Mouse (Mus musculus): Measurements from ENCODE around the gene Gm21992. TPM values are rescaled to one million over a fixed set of nuclear protein-coding genes. Genes with fewer than 3 reads are reported as not detected.

Gene Gm21992
- polyA plus RNA-seq, 2 experiments = 9.5 to 10.7 TPM

DNA sequence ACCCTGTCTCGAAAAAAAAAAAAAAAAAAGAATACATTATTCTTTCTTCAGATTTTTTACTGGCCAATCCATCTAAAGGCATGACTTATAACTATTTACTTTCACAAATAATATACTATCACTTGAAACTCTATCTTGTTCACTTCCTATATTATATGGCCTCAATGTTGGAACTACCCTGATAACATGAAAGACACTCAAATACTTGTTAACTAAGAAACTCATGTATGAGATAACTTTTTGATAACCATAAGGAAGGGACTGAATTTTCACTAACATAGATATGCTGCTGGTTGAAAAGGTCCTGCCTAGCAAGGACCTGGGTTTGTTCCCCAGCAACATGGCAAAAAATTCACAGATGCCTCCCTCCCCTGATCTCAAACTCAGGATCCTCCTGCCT is 15.5 kb downstream of the Gm21992 start:
- H3K4me1 ChIP-seq (replicated peaks; ENCODE audit: control insufficient read depth in 2 of 2, insufficient read depth in 2 of 2, low read length in 1 of 2) = peaks cover 22 to 26% of the 10 kb centered on the region in 2 experiments

DNA sequence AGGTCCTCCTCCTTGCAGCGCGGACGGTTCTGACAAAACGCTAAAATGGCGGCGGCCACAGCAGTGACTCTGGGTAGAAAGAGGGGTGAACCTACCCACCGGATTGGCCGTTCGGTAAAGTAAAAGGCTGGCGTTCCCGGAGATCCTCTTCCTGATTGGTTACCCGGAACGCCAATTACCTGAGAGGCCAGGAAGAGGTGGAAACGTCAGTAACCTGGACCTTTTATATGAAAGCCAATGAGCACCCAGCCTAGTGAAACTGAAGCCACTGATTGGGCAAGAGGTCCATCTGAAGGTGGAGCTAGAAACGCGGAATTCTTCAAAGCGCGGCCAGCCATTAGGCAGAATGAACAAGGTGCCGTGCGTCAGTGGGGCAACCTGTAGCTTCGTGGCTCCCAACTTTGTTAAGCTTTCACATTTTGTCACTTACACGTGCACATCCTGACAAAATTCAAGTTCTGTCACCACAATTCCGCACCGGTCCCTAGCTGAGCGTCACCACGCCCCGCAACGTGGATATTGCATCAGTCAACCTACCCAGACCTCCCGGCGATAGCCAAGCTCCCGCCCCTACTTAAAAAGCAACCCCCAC is 17.5 kb downstream of the Gm21992 start, which contains the start of gene Rbm4:
Gene Rbm4 (minus strand): TSS at position 71 of the 592 bp plus-strand sequence.
- H3K4me3 ChIP-seq (ENCODE audit: insufficient read depth in 1 of 2, low read depth in 2 of 2, low read length in 2 of 2) = peak within 1 kb of the TSS; percentile 95 to 98
- no peaks in the 10 kb centered on the region for H3K9me3 ChIP-seq (ENCODE audit: control insufficient read depth, low read length)
- no peak; the same call in 1 of the 2 replicates for TF ChIP-seq EP300 (IDR thresholded peaks at IDR 0.05; ENCODE audit: low read depth)
- TF ChIP-seq CTCF (IDR thresholded peaks at IDR 0.05; ENCODE audit: low read depth) = no peak
- peaks cover 26 to 29% of the 10 kb centered on the region in 2 experiments for H3K4me1 ChIP-seq (replicated peaks; ENCODE audit: control insufficient read depth in 2 of 2, insufficient read depth in 2 of 2, low read length in 1 of 2)
- no peaks in the 10 kb centered on the region for H3K27me3 ChIP-seq (ENCODE audit: control insufficient read depth, insufficient read depth, low read length)
- peak within 1 kb of the TSS; percentile 96 for H3K4me2 ChIP-seq (ENCODE audit: low read depth)
- H3K27ac ChIP-seq = peak within 1 kb of the TSS; percentile 85
- ATAC-seq (ENCODE audit: insufficient read depth) (peak; percentile 96), DNase-seq (ENCODE audit: low read depth in 3 of 3, low spot score in 3 of 3) (peak; percentile 100)
- peaks cover 41% of the 10 kb centered on the region for H3K36me3 ChIP-seq (replicated peaks; ENCODE audit: control insufficient read depth, insufficient read depth, low read depth)
- under 1% methylated on average over 31 of the region's 31 CpGs for WGBS (ENCODE audit: insufficient replicate concordance)
- peak within 1 kb of the TSS; percentile 91 for H3K9ac ChIP-seq (replicated peaks)

More for the DNA sequence above, 15.5 kb downstream of the Gm21992 start:
- H3K27me3 ChIP-seq (ENCODE audit: control insufficient read depth, insufficient read depth, low read length) = no peaks in the 10 kb centered on the region
- H3K36me3 ChIP-seq (replicated peaks; ENCODE audit: control insufficient read depth, insufficient read depth, low read depth) = peaks cover 37% of the 10 kb centered on the region
- TF ChIP-seq EP300 (IDR thresholded peaks at IDR 0.05; ENCODE audit: low read depth) (no peak), CTCF (IDR thresholded peaks at IDR 0.05; ENCODE audit: low read depth) (no peak)
- H3K27ac ChIP-seq = no peak overlapping the region
- no peak overlapping the region for H3K4me2 ChIP-seq (ENCODE audit: low read depth)
- no peak for ATAC-seq (ENCODE audit: insufficient read depth)
- WGBS (ENCODE audit: insufficient replicate concordance) = 64% methylated on average over 1 of the region's 1 CpGs
- no peak overlapping the region; the same call in 1 of the 2 replicates for H3K9ac ChIP-seq (replicated peaks)
- no peak for DNase-seq (ENCODE audit: low read depth in 3 of 3, low spot score in 3 of 3)
- no peak overlapping the region for H3K4me3 ChIP-seq (ENCODE audit: insufficient read depth in 1 of 2, low read depth in 2 of 2, low read length in 2 of 2)
- no peaks in the 10 kb centered on the region for H3K9me3 ChIP-seq (ENCODE audit: control insufficient read depth, low read length)

DNA sequence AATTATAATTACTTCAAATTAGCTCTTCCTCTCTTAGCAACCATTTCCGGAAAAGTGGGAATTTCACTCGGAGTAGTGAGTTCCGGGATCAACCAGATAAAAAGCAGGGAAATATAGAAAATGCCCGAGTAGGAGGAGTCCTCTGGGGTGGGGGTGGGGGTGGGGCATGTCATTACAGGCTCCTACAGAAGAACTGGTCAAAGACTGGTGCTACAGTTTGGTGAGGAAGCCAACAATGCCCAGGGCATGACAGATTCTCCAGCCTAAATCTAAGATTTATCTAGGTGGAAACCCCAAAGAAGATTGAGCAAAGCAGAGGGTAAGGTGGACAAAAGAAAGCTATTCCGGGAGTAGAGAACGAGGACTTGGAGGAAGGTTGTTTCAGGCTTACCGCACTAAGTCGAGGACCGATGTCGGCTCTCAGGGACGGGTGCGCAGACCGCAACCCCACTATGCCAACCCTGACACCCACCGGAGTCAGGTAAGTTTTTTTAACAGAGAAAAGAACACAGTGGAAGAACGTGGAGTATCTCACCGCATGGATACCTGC is 18.1 kb downstream of the Gm21992 start:
- H3K9ac ChIP-seq (replicated peaks) = peak overlapping the region; percentile 91
- 1% methylated on average over 16 of the region's 16 CpGs for WGBS (ENCODE audit: insufficient replicate concordance)
- H3K4me2 ChIP-seq (ENCODE audit: low read depth) = peak overlapping the region; percentile 96
- peak overlapping the region; percentile 85 for H3K27ac ChIP-seq
- H3K4me3 ChIP-seq (ENCODE audit: insufficient read depth in 1 of 2, low read depth in 2 of 2, low read length in 2 of 2) = peak overlapping the region; percentile 95 to 98
- ATAC-seq (ENCODE audit: insufficient read depth) (peak; percentile 55; the same call in 1 of the 2 replicates), DNase-seq (ENCODE audit: low read depth in 3 of 3, low spot score in 3 of 3) (no peak)
- H3K9me3 ChIP-seq (ENCODE audit: control insufficient read depth, low read length) = no peaks in the 10 kb centered on the region
- TF ChIP-seq CTCF (IDR thresholded peaks at IDR 0.05; ENCODE audit: low read depth) (no peak), EP300 (IDR thresholded peaks at IDR 0.05; ENCODE audit: low read depth) (no peak)
- peaks cover 41% of the 10 kb centered on the region for H3K36me3 ChIP-seq (replicated peaks; ENCODE audit: control insufficient read depth, insufficient read depth, low read depth)
- H3K27me3 ChIP-seq (ENCODE audit: control insufficient read depth, insufficient read depth, low read length) = no peaks in the 10 kb centered on the region
- peaks cover 26 to 29% of the 10 kb centered on the region in 2 experiments for H3K4me1 ChIP-seq (replicated peaks; ENCODE audit: control insufficient read depth in 2 of 2, insufficient read depth in 2 of 2, low read length in 1 of 2)

DNA sequence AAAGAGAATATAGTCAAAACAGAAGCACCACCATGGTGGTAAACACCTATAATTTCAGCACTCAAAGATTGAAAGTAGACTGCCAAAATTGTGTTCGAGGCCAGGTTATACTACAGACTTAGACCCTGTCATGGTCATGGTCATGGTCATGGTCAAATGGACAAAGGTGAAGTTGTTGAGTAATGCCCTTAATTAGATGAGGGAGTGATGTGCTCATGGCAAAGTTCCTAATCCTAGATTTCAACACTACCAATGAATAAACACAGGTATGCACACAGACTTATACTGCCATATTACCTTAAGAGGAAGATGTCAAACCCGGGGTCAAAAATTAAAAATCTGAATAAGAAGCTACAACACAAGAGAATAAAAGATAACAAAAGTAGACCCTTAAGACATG is 25.1 kb downstream of the Gm21992 start:
- ATAC-seq (ENCODE audit: insufficient read depth) (no peak), DNase-seq (ENCODE audit: low read depth in 3 of 3, low spot score in 3 of 3) (no peak)
- no peak overlapping the region for H3K27ac ChIP-seq

DNA sequence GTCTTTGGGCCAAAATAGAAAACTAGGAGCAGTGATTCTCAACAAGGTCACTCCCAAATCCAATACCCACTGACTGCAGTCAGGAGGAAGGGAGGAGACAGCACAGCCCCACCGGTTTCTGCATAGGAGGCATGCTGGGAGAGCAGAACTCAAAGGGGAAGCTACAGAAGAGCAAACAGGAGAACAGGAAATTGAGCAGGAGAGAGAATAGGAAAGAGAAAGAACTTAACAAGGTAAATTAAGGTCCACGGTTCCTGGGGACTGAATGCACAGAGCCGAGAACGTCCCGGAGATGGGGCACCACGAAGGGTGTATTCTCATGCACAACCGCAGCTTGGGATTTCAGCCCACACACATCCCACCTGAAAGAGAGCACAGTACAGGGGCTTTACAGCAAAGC is 26.2 kb downstream of the Gm21992 start:
- DNase-seq (ENCODE audit: low read depth in 3 of 3, low spot score in 3 of 3) (no peak), ATAC-seq (ENCODE audit: insufficient read depth) (no peak)
- H3K27ac ChIP-seq = no peak overlapping the region
- 74% methylated on average over 7 of the region's 7 CpGs for WGBS (ENCODE audit: insufficient replicate concordance)
- no peak for TF ChIP-seq EP300 (IDR thresholded peaks at IDR 0.05; ENCODE audit: low read depth)
- no peak for TF ChIP-seq CTCF (IDR thresholded peaks at IDR 0.05; ENCODE audit: low read depth)
- H3K4me3 ChIP-seq (ENCODE audit: insufficient read depth in 1 of 2, low read depth in 2 of 2, low read length in 2 of 2) = no peak overlapping the region
- no peak overlapping the region for H3K9ac ChIP-seq (replicated peaks)
- no peak overlapping the region for H3K4me2 ChIP-seq (ENCODE audit: low read depth)
- peaks cover 0 to 1% of the 10 kb centered on the region in 2 experiments; a peak in 3 of 4 replicates for H3K4me1 ChIP-seq (replicated peaks; ENCODE audit: control insufficient read depth in 2 of 2, insufficient read depth in 2 of 2, low read length in 1 of 2)
- H3K36me3 ChIP-seq (replicated peaks; ENCODE audit: control insufficient read depth, insufficient read depth, low read depth) = peaks cover 90% of the 10 kb centered on the region
- no peaks in the 10 kb centered on the region for H3K9me3 ChIP-seq (ENCODE audit: control insufficient read depth, low read length)
- no peaks in the 10 kb centered on the region for H3K27me3 ChIP-seq (ENCODE audit: control insufficient read depth, insufficient read depth, low read length)

More for the DNA sequence above, 25.1 kb downstream of the Gm21992 start:
- H3K4me2 ChIP-seq (ENCODE audit: low read depth) = no peak overlapping the region
- TF ChIP-seq EP300 (IDR thresholded peaks at IDR 0.05; ENCODE audit: low read depth) (no peak), CTCF (IDR thresholded peaks at IDR 0.05; ENCODE audit: low read depth) (no peak)
- H3K4me3 ChIP-seq (ENCODE audit: insufficient read depth in 1 of 2, low read depth in 2 of 2, low read length in 2 of 2) = no peak overlapping the region
- peaks cover 3 to 4% of the 10 kb centered on the region in 2 experiments for H3K4me1 ChIP-seq (replicated peaks; ENCODE audit: control insufficient read depth in 2 of 2, insufficient read depth in 2 of 2, low read length in 1 of 2)
- H3K9me3 ChIP-seq (ENCODE audit: control insufficient read depth, low read length) = no peaks in the 10 kb centered on the region
- H3K36me3 ChIP-seq (replicated peaks; ENCODE audit: control insufficient read depth, insufficient read depth, low read depth) = peaks cover 94% of the 10 kb centered on the region
- WGBS (ENCODE audit: insufficient replicate concordance) = 84% methylated on average over 2 of the region's 2 CpGs
- H3K9ac ChIP-seq (replicated peaks) = no peak overlapping the region
- H3K27me3 ChIP-seq (ENCODE audit: control insufficient read depth, insufficient read depth, low read length) = no peaks in the 10 kb centered on the region
